Mouse (Mus musculus) left cerebral cortex, postnatal 36 days (tissue): Measurements from ENCODE around the gene Ninj1. TPM values are rescaled to one million over a fixed set of nuclear protein-coding genes. Genes with fewer than 3 reads are reported as not detected.

ENCODE experiments used
- DNase-seq, 2 experiments: peaks; one replicate each; pipeline ENCODE4 v3.0.0; 2021 to 2022; ENCODE audit warnings: low spot score in 2 of 2, mixed read lengths in 1 of 2
- intact Hi-C: fragments of 180-260 bp; cut with DNase I; formaldehyde crosslinking; loops from one replicate; pipeline ENCODE4 v1.15.1; 2025
- total RNA-seq, 2 experiments: library from RNA; stranded (reverse); gene quantifications; 2 replicates each; pipeline ENCODE4 v1.2.3; 2021

Ninj1 gene
- total RNA-seq, 2 experiments from 2014 or later, result 18.6 to 23.9 TPM

DNA sequence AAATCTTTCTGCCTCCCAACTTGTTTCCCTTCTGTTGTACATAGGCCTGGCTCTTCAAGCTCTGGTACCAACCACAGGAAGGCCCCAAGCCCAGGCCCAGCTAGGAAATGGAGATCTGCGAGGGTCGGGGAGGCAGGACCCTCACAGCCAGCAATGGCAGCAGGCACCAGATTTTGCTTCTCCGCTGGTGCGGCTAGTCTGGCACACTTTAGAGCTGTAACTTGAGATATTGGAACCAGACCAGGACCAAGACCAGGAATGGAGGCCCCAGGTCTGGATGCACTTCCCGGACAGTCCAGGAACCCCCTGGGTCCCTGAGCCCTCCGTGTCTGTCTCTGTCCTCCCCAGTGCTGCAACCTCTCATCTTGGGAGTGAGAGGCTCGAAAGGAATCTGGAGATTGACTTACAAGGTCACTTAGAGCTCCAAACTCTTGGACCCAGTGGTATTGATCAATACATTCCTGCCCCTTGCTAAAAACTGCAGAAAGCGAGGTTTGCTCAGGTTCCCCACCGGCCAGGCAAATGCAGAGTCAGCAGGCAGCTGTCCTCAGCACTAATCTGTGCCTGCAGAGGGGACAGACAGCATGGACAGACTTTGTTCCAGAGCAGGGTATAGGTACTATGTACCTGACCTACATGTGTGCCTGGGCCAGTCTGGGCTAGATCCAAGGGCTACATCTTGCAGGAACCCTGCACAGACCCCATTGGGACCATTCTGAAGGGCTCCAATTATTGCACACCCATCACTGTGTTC lies 29.7 kb downstream of the Ninj1 start:
- DNase-seq, result no peak
- intact Hi-C loops, result no loop called here

- intact Hi-C loops, result no loop called here
- no peak for DNase-seq
Observed at GRCm38 (mm10) chr13:49218651-49219050, 31.4 kb downstream of the Ninj1 start.

GRCm38 (mm10) chr13:49219367-49219766 lies 32.1 kb downstream of the Ninj1 start:
- no peak for DNase-seq
- intact Hi-C loops, result no loop called here

GRCm38 (mm10) chr13:49220912-49221311 lies 33.6 kb downstream of the Ninj1 start:
- intact Hi-C loops, result no loop called here

DNA sequence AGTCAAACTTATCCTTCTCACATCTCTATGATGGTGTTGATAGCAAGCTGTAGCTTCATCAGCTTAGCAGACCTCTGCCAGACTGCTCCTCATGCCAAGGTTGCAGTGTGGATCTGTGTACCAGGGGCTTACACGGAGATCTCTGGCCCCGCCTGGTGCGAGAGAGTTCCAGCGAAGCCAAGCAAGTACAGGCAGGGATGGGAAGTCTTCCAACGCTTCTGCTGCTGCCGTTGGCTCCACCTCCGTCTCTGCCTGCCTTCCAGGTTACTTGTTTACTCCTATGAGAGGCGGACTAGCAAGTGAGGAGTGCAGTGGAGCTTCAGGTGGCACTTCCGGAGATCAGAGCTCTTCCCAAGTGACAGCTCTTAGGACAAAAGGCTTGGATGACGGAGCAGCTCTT lies 37.0 kb downstream of the Ninj1 start:
- intact Hi-C loops, result no loop called here
- DNase-seq, result no peak

More at GRCm38 (mm10) chr13:49220912-49221311, 33.6 kb downstream of the Ninj1 start:
- no peak for DNase-seq

DNA sequence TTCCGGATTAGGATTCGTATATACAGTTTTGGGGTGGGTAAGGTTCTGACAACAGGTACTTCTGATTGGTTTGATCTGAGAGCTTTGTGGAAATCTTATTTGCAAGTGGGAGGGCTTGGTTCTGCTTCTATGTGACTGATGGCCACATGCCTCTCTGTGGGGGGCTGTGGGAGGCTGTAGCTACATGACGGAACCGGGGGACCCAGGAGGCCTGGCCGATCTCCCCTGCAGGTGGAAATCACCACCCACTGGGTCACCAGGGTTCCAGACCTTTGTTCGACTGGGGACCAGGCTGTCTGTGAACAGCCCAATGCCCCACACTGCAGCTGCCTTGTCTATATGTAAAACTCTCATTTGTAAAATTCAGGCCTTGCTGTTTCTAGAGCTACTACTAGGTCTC lies 37.4 kb downstream of the Ninj1 start:
- no peak for DNase-seq
- intact Hi-C loops, result no loop called here

GRCm38 (mm10) chr13:49225159-49225558 lies 37.9 kb downstream of the Ninj1 start:
- no peak for DNase-seq
- intact Hi-C loops, result no loop called here

DNA sequence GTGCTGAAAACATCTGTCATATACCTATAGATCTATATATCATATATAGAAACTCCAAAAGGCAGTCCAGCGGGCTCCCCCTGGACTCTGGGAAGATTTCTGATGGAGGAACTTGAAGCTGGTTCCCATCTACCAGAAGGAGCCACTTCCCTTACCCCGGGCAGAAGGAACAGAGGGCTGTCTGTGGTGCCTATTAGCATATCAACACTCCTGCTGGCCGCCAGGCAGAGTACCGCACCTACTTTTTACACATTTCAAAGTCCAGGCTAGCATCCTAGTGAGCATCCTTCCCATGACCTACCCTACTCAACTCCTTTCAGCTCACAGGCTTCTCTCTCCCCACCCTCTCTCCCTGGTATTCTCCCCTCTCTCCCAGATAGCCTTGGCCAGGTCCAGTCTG lies 38.3 kb downstream of the Ninj1 start:
- intact Hi-C loops, result no loop called here
- DNase-seq, result no peak

DNA sequence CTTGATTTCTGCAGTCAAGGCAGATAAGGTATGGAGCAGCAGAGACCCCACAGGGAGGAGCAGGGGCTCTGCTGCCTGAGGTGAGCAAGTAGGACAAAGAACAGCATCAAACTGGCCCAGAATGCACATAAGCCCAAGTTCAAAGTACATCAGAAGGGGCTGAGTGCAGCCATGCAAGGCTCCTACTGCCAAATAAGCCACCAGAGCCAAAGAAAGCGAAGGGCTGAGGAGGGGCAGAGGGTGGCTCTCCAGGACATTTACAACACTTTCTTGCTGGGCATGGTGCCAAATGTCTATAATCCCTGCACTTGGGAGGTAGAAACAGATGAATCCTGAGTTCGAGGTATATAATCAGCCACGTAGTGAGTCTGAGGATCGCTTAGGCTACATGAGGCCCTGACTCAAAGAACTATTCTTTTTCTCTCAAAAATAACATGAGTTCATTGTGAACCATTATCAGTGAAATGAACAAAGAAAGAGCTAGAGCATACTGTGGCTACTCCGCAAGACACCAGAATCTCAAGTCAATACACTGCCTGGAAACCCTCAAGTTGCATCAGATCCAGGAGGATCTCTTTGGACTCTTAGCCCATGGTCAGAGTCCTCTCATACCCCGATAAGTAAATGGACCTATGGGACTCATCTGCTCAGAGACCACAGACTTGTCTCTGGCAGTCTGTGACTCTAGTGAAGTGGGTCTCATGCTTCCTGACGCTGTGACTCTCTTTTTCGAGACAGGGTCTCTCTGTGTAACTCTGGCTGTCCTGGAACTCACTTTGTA lies 46.7 kb downstream of the Ninj1 start:
- intact Hi-C loops, result no loop called here
- no peak for DNase-seq

- intact Hi-C loops, result no loop called here
Observed at GRCm38 (mm10) chr13:49234711-49235110, 47.4 kb downstream of the Ninj1 start.

GRCm38 (mm10) chr13:49237617-49238016 lies 50.3 kb downstream of the Ninj1 start:
- intact Hi-C loops, result no loop called here
- DNase-seq, result no peak

More at GRCm38 (mm10) chr13:49234711-49235110, 47.4 kb downstream of the Ninj1 start:
- DNase-seq, result no peak

GRCm38 (mm10) chr13:49238737-49239136 lies 51.5 kb downstream of the Ninj1 start:
- intact Hi-C loops, result no loop called here
- no peak for DNase-seq

DNA sequence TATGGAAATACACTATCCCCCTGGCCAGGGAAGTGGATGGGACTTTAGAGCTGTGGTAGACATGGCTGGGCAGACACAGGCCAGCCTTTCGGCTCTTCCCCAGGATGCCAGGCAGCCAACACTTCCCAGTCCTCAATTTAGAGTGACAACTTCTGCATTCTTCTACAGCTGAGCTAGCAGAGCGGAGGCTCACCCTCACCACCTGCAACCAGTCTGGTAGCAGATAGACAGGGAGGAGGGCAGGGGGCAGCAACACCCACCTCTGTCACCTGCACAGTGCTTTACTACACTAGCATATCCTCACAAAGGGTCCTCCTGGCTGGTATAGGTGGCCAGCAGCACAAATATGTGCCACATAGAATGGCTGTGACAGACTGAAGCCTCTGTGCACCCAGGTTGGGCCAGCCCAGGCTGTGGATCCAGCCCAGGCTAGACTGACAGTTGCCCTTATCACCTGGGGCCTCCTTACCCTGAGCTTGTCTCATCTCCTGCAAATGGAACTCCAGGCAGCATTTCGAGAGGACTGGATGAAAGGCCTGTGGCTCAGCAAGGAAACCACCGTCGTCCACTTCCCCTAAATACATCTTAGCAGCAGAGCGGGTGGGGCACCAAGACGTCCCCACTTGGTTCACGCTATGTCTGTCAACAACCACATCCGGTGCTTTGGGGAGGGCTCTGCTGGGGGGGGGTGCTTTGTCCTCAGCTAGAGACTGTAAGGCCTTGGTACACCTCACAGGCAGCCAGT lies 55.2 kb downstream of the Ninj1 start:
- intact Hi-C loops, result no loop called here
- no peak for DNase-seq

GRCm38 (mm10) chr13:49243492-49243891 lies 56.2 kb downstream of the Ninj1 start:
- DNase-seq, result no peak
- intact Hi-C loops, result no loop called here

DNA sequence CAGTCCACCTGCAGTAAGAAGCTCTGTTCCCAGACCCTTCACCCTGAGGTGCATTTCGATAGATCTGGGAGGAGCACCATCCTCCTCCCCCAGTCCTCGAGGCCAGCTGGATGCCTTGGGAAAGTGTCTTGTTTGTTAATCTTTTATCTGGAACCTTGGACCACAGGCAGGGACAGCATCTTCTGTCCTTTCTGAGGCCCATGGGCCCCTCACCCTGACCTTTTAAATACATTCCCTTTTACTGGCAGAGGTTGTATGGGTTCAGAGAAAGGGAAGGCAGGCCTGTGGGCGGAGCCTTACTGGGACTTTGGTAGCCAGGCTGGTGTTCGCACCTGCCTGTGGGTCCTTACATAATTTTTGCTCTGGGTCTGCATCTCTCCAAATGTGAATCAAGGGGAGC lies 58.0 kb downstream of the Ninj1 start:
- intact Hi-C loops, result no loop called here
- no peak for DNase-seq

Other genes with a start within 250 kb of the Ninj1 start
- 100 to 1,000 TPM; 105 to 119 TPM for gene Fam120a, start 219.5 kb upstream of the Ninj1 start, total RNA-seq
- 100 to 1,000 TPM; 116 to 137 TPM for gene Wnk2, start 39.5 kb upstream of the Ninj1 start, total RNA-seq
- gene Card19, start 28.6 kb downstream of the Ninj1 start, total RNA-seq, result 10 to 100 TPM; 12.2 to 13.2 TPM
- 1 to 10 TPM; 2.4 to 2.7 TPM for gene Susd3, start 61.2 kb downstream of the Ninj1 start, total RNA-seq
- gene Fgd3, start 132.8 kb downstream of the Ninj1 start, total RNA-seq, result 1 to 10 TPM; 6.6 to 7.8 TPM
- gene Bicd2, start 154.1 kb downstream of the Ninj1 start, total RNA-seq, result 10 to 100 TPM; 45.2 to 55.9 TPM
- gene Ippk, start 233.8 kb downstream of the Ninj1 start, total RNA-seq, result 10 to 100 TPM; 13.8 to 17.2 TPM